Mouse (Mus musculus): Measurements from ENCODE around the gene Lrr1. TPM values are rescaled to one million over a fixed set of nuclear protein-coding genes. Genes with fewer than 3 reads are reported as not detected.

Gene Lrr1
- polyA plus RNA-seq, 1 experiment: 5.1 TPM

GRCm38 (mm10) chr12:69175975-69176374 lies 7.4 kb downstream of the Lrr1 start:
- Histone ChIP-seq H3K36me3 (ENCODE audit: control insufficient read depth, insufficient read depth) (no peaks in the 10 kb centered on the region), H3ac (ENCODE audit: control insufficient read depth, insufficient read length) (no peak overlapping the region)
- TF ChIP-seq POLR2A (IDR thresholded peaks at IDR 0.05; ENCODE audit: insufficient read length, low read depth) (no peak), USF1 (IDR thresholded peaks at IDR 0.05; ENCODE audit: low read depth) (no peak), MAX (IDR thresholded peaks at IDR 0.05; ENCODE audit: low read depth) (no peak), TCF3 (IDR thresholded peaks at IDR 0.05; ENCODE audit: insufficient read length, low read depth) (no peak), E2F4 (IDR thresholded peaks at IDR 0.05; ENCODE audit: insufficient read depth) (no peak), POLR2AphosphoS2 (IDR thresholded peaks at IDR 0.05; ENCODE audit: insufficient read length, low read depth) (no peak)

GRCm38 (mm10) chr12:69177526-69177925 lies 8.9 kb downstream of the Lrr1 start:
- Histone ChIP-seq H3K27me3 (ENCODE audit: control insufficient read depth, insufficient read depth, insufficient read length) (no peaks in the 10 kb centered on the region), H3K79me2 (ENCODE audit: control insufficient read depth, insufficient read depth) (peaks cover 4% of the 10 kb centered on the region), H3K4me3 (no peak overlapping the region), H3ac (ENCODE audit: control insufficient read depth, insufficient read length) (no peak overlapping the region), H3K36me3 (ENCODE audit: control insufficient read depth, insufficient read depth) (peaks cover 5% of the 10 kb centered on the region), H3K4me2 (ENCODE audit: low read depth) (no peak overlapping the region)
- TF ChIP-seq SRF (IDR thresholded peaks at IDR 0.05; ENCODE audit: control insufficient read depth, insufficient read length, low read depth): no peak
- no peak for TF ChIP-seq POLR2A (IDR thresholded peaks at IDR 0.05; ENCODE audit: insufficient read length, low read depth)
- TF ChIP-seq USF1 (IDR thresholded peaks at IDR 0.05; ENCODE audit: low read depth): no peak
- TF ChIP-seq TCF3 (IDR thresholded peaks at IDR 0.05; ENCODE audit: insufficient read length, low read depth): no peak
- TF ChIP-seq REST (IDR thresholded peaks at IDR 0.05; ENCODE audit: insufficient read depth, insufficient read length): no peak
- TF ChIP-seq POLR2AphosphoS2 (IDR thresholded peaks at IDR 0.05; ENCODE audit: insufficient read length, low read depth): no peak
- TF ChIP-seq MYOG (IDR thresholded peaks at IDR 0.05; ENCODE audit: control insufficient read depth in 1 of 3, insufficient read depth in 1 of 3, insufficient read length in 2 of 3, low read depth in 2 of 3): no peak
- TF ChIP-seq TCF12 (IDR thresholded peaks at IDR 0.05; ENCODE audit: insufficient read depth, poor library complexity, severe bottlenecking): no peak
- no peak for TF ChIP-seq MYOD1 (IDR thresholded peaks at IDR 0.05; ENCODE audit: control insufficient read depth in 1 of 3, insufficient read length in 2 of 3, low read depth in 2 of 3)
- TF ChIP-seq E2F4 (IDR thresholded peaks at IDR 0.05; ENCODE audit: insufficient read depth): no peak

More at GRCm38 (mm10) chr12:69175975-69176374, 7.4 kb downstream of the Lrr1 start:
- H3K27me3 ChIP-seq (ENCODE audit: control insufficient read depth, insufficient read depth, insufficient read length): no peaks in the 10 kb centered on the region
- no peak overlapping the region for H3K4me3 ChIP-seq
- no peak overlapping the region for H3K4me2 ChIP-seq (ENCODE audit: low read depth)
- no peaks in the 10 kb centered on the region for H3K79me2 ChIP-seq (ENCODE audit: control insufficient read depth, insufficient read depth)

- H3K4me3 ChIP-seq: no peak overlapping the region
- H3K27me3 ChIP-seq (ENCODE audit: control insufficient read depth, insufficient read depth, insufficient read length): no peaks in the 10 kb centered on the region
- H3ac ChIP-seq (ENCODE audit: control insufficient read depth, insufficient read length): no peak overlapping the region
- no peak for TF ChIP-seq E2F4 (IDR thresholded peaks at IDR 0.05; ENCODE audit: insufficient read depth)
- no peak for TF ChIP-seq USF1 (IDR thresholded peaks at IDR 0.05; ENCODE audit: low read depth)
- TF ChIP-seq MAX (IDR thresholded peaks at IDR 0.05; ENCODE audit: low read depth): no peak
- no peak for TF ChIP-seq MYOD1 (IDR thresholded peaks at IDR 0.05; ENCODE audit: control insufficient read depth in 1 of 3, insufficient read length in 2 of 3, low read depth in 2 of 3)
- TF ChIP-seq REST (IDR thresholded peaks at IDR 0.05; ENCODE audit: insufficient read depth, insufficient read length): no peak
- no peak for TF ChIP-seq TCF12 (IDR thresholded peaks at IDR 0.05; ENCODE audit: insufficient read depth, poor library complexity, severe bottlenecking)
- no peak for TF ChIP-seq MYOG (IDR thresholded peaks at IDR 0.05; ENCODE audit: control insufficient read depth in 1 of 3, insufficient read depth in 1 of 3, insufficient read length in 2 of 3, low read depth in 2 of 3)
- no peak for TF ChIP-seq POLR2A (IDR thresholded peaks at IDR 0.05; ENCODE audit: insufficient read length, low read depth)
- no peak for TF ChIP-seq SRF (IDR thresholded peaks at IDR 0.05; ENCODE audit: control insufficient read depth, insufficient read length, low read depth)
- TF ChIP-seq CEBPB (IDR thresholded peaks at IDR 0.05; ENCODE audit: insufficient read depth, poor library complexity, severe bottlenecking): no peak
- no peak for TF ChIP-seq POLR2AphosphoS2 (IDR thresholded peaks at IDR 0.05; ENCODE audit: insufficient read length, low read depth)
- no peak for TF ChIP-seq TCF3 (IDR thresholded peaks at IDR 0.05; ENCODE audit: insufficient read length, low read depth)
- H3K79me2 ChIP-seq (ENCODE audit: control insufficient read depth, insufficient read depth): peaks cover 17% of the 10 kb centered on the region
- H3K4me2 ChIP-seq (ENCODE audit: low read depth): no peak overlapping the region
- peaks cover 6% of the 10 kb centered on the region for H3K36me3 ChIP-seq (ENCODE audit: control insufficient read depth, insufficient read depth)
These were observed 10.8 kb downstream of the Lrr1 start for GRCm38 (mm10) chr12:69179371-69179770.

- Histone ChIP-seq H3K4me2 (ENCODE audit: low read depth) (no peak overlapping the region), H3ac (ENCODE audit: control insufficient read depth, insufficient read length) (no peak overlapping the region), H3K36me3 (ENCODE audit: control insufficient read depth, insufficient read depth) (peaks cover 6% of the 10 kb centered on the region), H3K79me2 (ENCODE audit: control insufficient read depth, insufficient read depth) (peaks cover 41% of the 10 kb centered on the region), H3K27me3 (ENCODE audit: control insufficient read depth, insufficient read depth, insufficient read length) (no peaks in the 10 kb centered on the region), H3K4me3 (no peak overlapping the region)
- TF ChIP-seq CEBPB (IDR thresholded peaks at IDR 0.05; ENCODE audit: insufficient read depth, poor library complexity, severe bottlenecking) (no peak), POLR2AphosphoS2 (IDR thresholded peaks at IDR 0.05; ENCODE audit: insufficient read length, low read depth) (peak; percentile 54)
These were observed 13.2 kb downstream of the Lrr1 start for GRCm38 (mm10) chr12:69181800-69182199.

- peak; percentile 38 for TF ChIP-seq SRF (IDR thresholded peaks at IDR 0.05; ENCODE audit: control insufficient read depth, insufficient read length, low read depth)
- no peak for TF ChIP-seq MAX (IDR thresholded peaks at IDR 0.05; ENCODE audit: low read depth)
- peak; percentile 97 for TF ChIP-seq POLR2AphosphoS2 (IDR thresholded peaks at IDR 0.05; ENCODE audit: insufficient read length, low read depth)
- TF ChIP-seq TCF12 (IDR thresholded peaks at IDR 0.05; ENCODE audit: insufficient read depth, poor library complexity, severe bottlenecking): no peak
- peak; percentile 29 for TF ChIP-seq TCF3 (IDR thresholded peaks at IDR 0.05; ENCODE audit: insufficient read length, low read depth)
- TF ChIP-seq CEBPB (IDR thresholded peaks at IDR 0.05; ENCODE audit: insufficient read depth, poor library complexity, severe bottlenecking): no peak
- no peak for TF ChIP-seq E2F4 (IDR thresholded peaks at IDR 0.05; ENCODE audit: insufficient read depth)
- peak; percentile 46 for TF ChIP-seq REST (IDR thresholded peaks at IDR 0.05; ENCODE audit: insufficient read depth, insufficient read length)
- TF ChIP-seq MYOG (IDR thresholded peaks at IDR 0.05; ENCODE audit: control insufficient read depth in 1 of 3, insufficient read depth in 1 of 3, insufficient read length in 2 of 3, low read depth in 2 of 3): no peak
- peak; percentile 94 for TF ChIP-seq POLR2A (IDR thresholded peaks at IDR 0.05; ENCODE audit: insufficient read length, low read depth)
- no peak for TF ChIP-seq MYOD1 (IDR thresholded peaks at IDR 0.05; ENCODE audit: control insufficient read depth in 1 of 3, insufficient read length in 2 of 3, low read depth in 2 of 3)
- no peak for TF ChIP-seq USF1 (IDR thresholded peaks at IDR 0.05; ENCODE audit: low read depth)
- Histone ChIP-seq H3ac (ENCODE audit: control insufficient read depth, insufficient read length) (peak within 1 kb of the TSS; percentile 83), H3K79me2 (ENCODE audit: control insufficient read depth, insufficient read depth) (peaks cover 51% of the 10 kb centered on the region), H3K36me3 (ENCODE audit: control insufficient read depth, insufficient read depth) (peaks cover 6% of the 10 kb centered on the region), H3K4me3 (peak within 1 kb of the TSS; percentile 62), H3K27me3 (ENCODE audit: control insufficient read depth, insufficient read depth, insufficient read length) (no peaks in the 10 kb centered on the region), H3K4me2 (ENCODE audit: low read depth) (peak within 1 kb of the TSS; percentile 89)
These were observed 15.1 kb downstream of the Lrr1 start, which contains the start of the genes Rpl36al and Mgat2 for GRCm38 (mm10) chr12:69183583-69184308. Gene Rpl36al, minus strand, starts transcription at chr12:69184083. Gene Mgat2, plus strand, starts transcription at chr12:69184157.

Measured in myocyte (in vitro differentiated cells).